Mouse (Mus musculus) gastrocnemius, postnatal 10 days (tissue): ENCODE results near the gene H2-M5. TPM values are rescaled to one million over a fixed set of nuclear protein-coding genes. Genes with fewer than 3 reads are reported as not detected.

Source experiments
- DNase-seq: peaks from one replicate; pipeline ENCODE4 v3.0.0; 2021; ENCODE audit warnings: mixed read lengths
- total RNA-seq, 2 experiments: library from RNA; stranded (reverse); gene quantifications; 2 replicates each; pipeline ENCODE4 v1.2.3; 2021

H2-M5 gene
- total RNA-seq, 2 experiments from 2014 or later = 0.18 TPM; not detected in 1

- DNase-seq = no peak
Observed at GRCm38 (mm10) chr17:36948286-36948685, 41.1 kb downstream of the H2-M5 start.

- peak; percentile 46 for DNase-seq
Observed at GRCm38 (mm10) chr17:36947051-36947819, 42.1 kb downstream of the H2-M5 start.

- no peak for DNase-seq
Observed at GRCm38 (mm10) chr17:36944121-36944775, 45.1 kb downstream of the H2-M5 start.

- no peak for DNase-seq
Observed at GRCm38 (mm10) chr17:36943691-36944090, 45.6 kb downstream of the H2-M5 start.

- DNase-seq = no peak
Observed at GRCm38 (mm10) chr17:36942791-36943471, 46.4 kb downstream of the H2-M5 start, which contains the start of gene Rnf39. Rnf39 (plus strand) TSS chr17:36942918.

- DNase-seq = no peak
Observed at GRCm38 (mm10) chr17:36942391-36942790, 46.9 kb downstream of the H2-M5 start.

- no peak for DNase-seq
Observed at GRCm38 (mm10) chr17:36938056-36938455, 51.3 kb downstream of the H2-M5 start.

Other genes starting within 250 kb of the H2-M5 start
- not detected for gene H2-M10.5, start 216.6 kb downstream of the H2-M5 start, total RNA-seq
- not detected for gene H2-M10.6, start 177.4 kb downstream of the H2-M5 start, total RNA-seq
- 10 to 100 TPM; 15.0 to 19.2 TPM for gene Trim26, start 152.4 kb downstream of the H2-M5 start, total RNA-seq
- not detected for gene Trim15, start 122.3 kb downstream of the H2-M5 start, total RNA-seq
- 1 to 10 TPM in 1 of 2 experiments, not detected in 1; 1.7 TPM for gene Trim10, start 120.0 kb downstream of the H2-M5 start, total RNA-seq
- not detected for gene Trim40, start 99.4 kb downstream of the H2-M5 start, total RNA-seq
- not detected for gene Trim31, start 91.4 kb downstream of the H2-M5 start, total RNA-seq
- under 1 TPM in 1 of 2 experiments, not detected in 1; 0.47 TPM for gene Rnf39, start 46.6 kb downstream of the H2-M5 start, total RNA-seq
- 10 to 100 TPM; 62.6 to 63.5 TPM for gene Ppp1r11, start 37.8 kb downstream of the H2-M5 start, total RNA-seq
- gene Znrd1, start 31.0 kb downstream of the H2-M5 start, total RNA-seq = 10 to 100 TPM; 19.6 to 23.2 TPM
- gene Znrd1as, start 30.9 kb downstream of the H2-M5 start, total RNA-seq = 1 to 10 TPM; 7.5 to 9.4 TPM
- gene 2410137M14Rik, start 8.3 kb downstream of the H2-M5 start, total RNA-seq = not detected
- 1 to 10 TPM; 1.9 to 4.5 TPM for gene Zfp57, start 11.6 kb upstream of the H2-M5 start, total RNA-seq
- not detected for gene Mog, start 33.9 kb upstream of the H2-M5 start, total RNA-seq
- gene Gabbr1, start 56.4 kb upstream of the H2-M5 start, total RNA-seq = 10 to 100 TPM; 12.8 to 20.1 TPM
- gene Olfr90, start 99.0 kb upstream of the H2-M5 start, total RNA-seq = not detected
- not detected for gene Olfr91, start 108.7 kb upstream of the H2-M5 start, total RNA-seq
- not detected for gene Olfr92, start 130.6 kb upstream of the H2-M5 start, total RNA-seq
- not detected for gene Olfr93, start 172.0 kb upstream of the H2-M5 start, total RNA-seq
- not detected for gene Ubd, start 204.4 kb upstream of the H2-M5 start, total RNA-seq
- not detected for gene Olfr94, start 211.5 kb upstream of the H2-M5 start, total RNA-seq
- not detected for gene Olfr95, start 223.6 kb upstream of the H2-M5 start, total RNA-seq
- gene Olfr96, start 230.6 kb upstream of the H2-M5 start, total RNA-seq = not detected
- not detected for gene Olfr97, start 247.8 kb upstream of the H2-M5 start, total RNA-seq